Mouse (Mus musculus): ENCODE data around the gene Wdr5.

The Wdr5 gene

GRCm38 (mm10) chr2:27514639-27515328 lies at the start of gene Wdr5:
Gene Wdr5, plus strand, starts transcription at chr2:27515157.
- peak; percentile 99 for DNase-seq (ENCODE audit: extremely low spot score, low spot score)

- no peak for DNase-seq (ENCODE audit: extremely low spot score, low spot score)
Measured at GRCm38 (mm10) chr2:27469292-27469990, 45.5 kb upstream of the Wdr5 start.

GRCm38 (mm10) chr2:27469991-27470355 lies 45.0 kb upstream of the Wdr5 start:
- no peak for DNase-seq (ENCODE audit: extremely low spot score, low spot score)

- DNase-seq (ENCODE audit: extremely low spot score, low spot score) = no peak
Measured at GRCm38 (mm10) chr2:27470535-27470934, 44.4 kb upstream of the Wdr5 start.

GRCm38 (mm10) chr2:27471170-27471584 lies 43.8 kb upstream of the Wdr5 start:
- DNase-seq (ENCODE audit: extremely low spot score, low spot score) = no peak

- no peak for DNase-seq (ENCODE audit: extremely low spot score, low spot score)
Measured at GRCm38 (mm10) chr2:27473061-27473765, 41.7 kb upstream of the Wdr5 start.

- DNase-seq (ENCODE audit: extremely low spot score, low spot score) = no peak
Measured at GRCm38 (mm10) chr2:27473911-27474310, 41.0 kb upstream of the Wdr5 start.

GRCm38 (mm10) chr2:27474621-27475484 lies 40.1 kb upstream of the Wdr5 start:
- no peak for DNase-seq (ENCODE audit: extremely low spot score, low spot score)

- DNase-seq (ENCODE audit: extremely low spot score, low spot score) = peak; percentile 87
Measured at GRCm38 (mm10) chr2:27475495-27476302, 39.3 kb upstream of the Wdr5 start.

GRCm38 (mm10) chr2:27476303-27477192 lies 38.4 kb upstream of the Wdr5 start:
- DNase-seq (ENCODE audit: extremely low spot score, low spot score) = no peak

- no peak for DNase-seq (ENCODE audit: extremely low spot score, low spot score)
Measured at GRCm38 (mm10) chr2:27479821-27480220, 35.1 kb upstream of the Wdr5 start.

GRCm38 (mm10) chr2:27480367-27480766 lies 34.6 kb upstream of the Wdr5 start:
- DNase-seq (ENCODE audit: extremely low spot score, low spot score) = no peak

- DNase-seq (ENCODE audit: extremely low spot score, low spot score) = no peak
Measured at GRCm38 (mm10) chr2:27482265-27482861, 32.6 kb upstream of the Wdr5 start.

- no peak for DNase-seq (ENCODE audit: extremely low spot score, low spot score)
Measured at GRCm38 (mm10) chr2:27486725-27487124, 28.2 kb upstream of the Wdr5 start.

- no peak for DNase-seq (ENCODE audit: extremely low spot score, low spot score)
Measured at GRCm38 (mm10) chr2:27487336-27488049, 27.5 kb upstream of the Wdr5 start.

- no peak for DNase-seq (ENCODE audit: extremely low spot score, low spot score)
Measured at GRCm38 (mm10) chr2:27488362-27488761, 26.6 kb upstream of the Wdr5 start.

GRCm38 (mm10) chr2:27490939-27491338 lies 24.0 kb upstream of the Wdr5 start:
- no peak for DNase-seq (ENCODE audit: extremely low spot score, low spot score)

- no peak for DNase-seq (ENCODE audit: extremely low spot score, low spot score)
Measured at GRCm38 (mm10) chr2:27493971-27494370, 21.0 kb upstream of the Wdr5 start.
